In genomic region chr19:23125227-23126150, GRCm38 (mm10) we compare ENCODE assay signal across 19 mouse cellular contexts. TPM values are rescaled to one million over a fixed set of nuclear protein-coding genes. Genes with fewer than 3 reads are reported as not detected.
A peak's percentile ranks its signal among the peaks of the same experiment; 100 is the strongest.
DNase-seq lines count a peak whose midpoint lies in the region; ATAC-seq lines count a peak whose summit lies in the region.
"Had no signal": no experiment of that assay in that cellular context is flagged by ENCODE, and none has a peak within 500 bp of the region (broad histone marks: within the 10 kb centered on the region; RNA-seq: fewer than 3 reads in every experiment).

No protein-coding gene starts in this region.

- no peak overlapping the region for H3K4me2 ChIP-seq in forebrain, embryonic 13.5 days
- H3K4me2 ChIP-seq: embryonic facial prominence, embryonic 12.5 days; heart, embryonic 15.5 days; hindbrain, embryonic 14.5 days; intestine, embryonic 15.5 days; midbrain, embryonic 15.5 days had no signal

- H3K4me3 ChIP-seq in forebrain, embryonic 13.5 days = no peak overlapping the region
- H3K4me3 ChIP-seq: embryonic facial prominence, embryonic 12.5 days; heart, embryonic 15.5 days; intestine, embryonic 15.5 days; midbrain, embryonic 15.5 days had no signal

- WGBS in forebrain, embryonic 13.5 days = 80% methylated on average over 9 of the region's 9 CpGs

- H3K36me3 ChIP-seq in forebrain, embryonic 13.5 days (ENCODE audit: poor library complexity, severe bottlenecking) = no peaks in the 10 kb centered on the region
- H3K36me3 ChIP-seq: embryonic facial prominence, embryonic 12.5 days; heart, embryonic 15.5 days; intestine, embryonic 15.5 days; midbrain, embryonic 15.5 days had no signal

- no peaks in the 10 kb centered on the region for H3K4me1 ChIP-seq in forebrain, embryonic 13.5 days
- H3K4me1 ChIP-seq: embryonic facial prominence, embryonic 12.5 days; heart, embryonic 15.5 days; intestine, embryonic 15.5 days; midbrain, embryonic 15.5 days had no signal

- intact Hi-C loops in heart, postnatal 10 days (cut with DNase I) = no loop called here

- DNase-seq in embryo, embryonic 10 days (ENCODE audit: low spot score) = peak; percentile 13
- DNase-seq in embryo, embryonic 10.5 days (ENCODE audit: low spot score) = no peak
- peak; percentile 18 for DNase-seq in kidney, postnatal 10 days
- no peak for DNase-seq in kidney, adult 8-10 months
- DNase-seq in heart, postnatal 10 days = peak; percentile 48 to 59
- no peak for DNase-seq in layer of hippocampus, adult 9-10 months (ENCODE audit: low spot score)
- DNase-seq: cerebellum, adult 11-12 months; cerebellum, postnatal 36 days; layer of hippocampus, adult 9-11 months; thymus, postnatal 14 days had no signal

- ATAC-seq in monocyte, adult 5-6 weeks (replicated peaks; ENCODE audit: insufficient number of reproducible peaks, low FRiP score, low TSS enrichment, poor library complexity, severe bottlenecking) = peak; percentile 56
- no peak for ATAC-seq in forebrain, embryonic 13.5 days
- ATAC-seq: intestine, embryonic 15.5 days; midbrain, embryonic 15.5 days had no signal

- no peak overlapping the region for H3K27ac ChIP-seq in forebrain, embryonic 13.5 days
- H3K27ac ChIP-seq: embryonic facial prominence, embryonic 12.5 days; heart, embryonic 15.5 days; hindbrain, embryonic 14.5 days; intestine, embryonic 15.5 days; liver, embryonic 14.5 days; midbrain, embryonic 15.5 days had no signal

- H3K9me3 ChIP-seq in forebrain, embryonic 13.5 days (replicated peaks) = no peaks in the 10 kb centered on the region
- H3K9me3 ChIP-seq: embryonic facial prominence, embryonic 12.5 days; heart, embryonic 15.5 days; intestine, embryonic 15.5 days; midbrain, embryonic 15.5 days had no signal

- H3K27me3 ChIP-seq in forebrain, embryonic 13.5 days = no peaks in the 10 kb centered on the region; the same call in 1 of the 2 replicates
- H3K27me3 ChIP-seq: embryonic facial prominence, embryonic 12.5 days; heart, embryonic 15.5 days; intestine, embryonic 15.5 days; midbrain, embryonic 15.5 days had no signal

- H3K9ac ChIP-seq in forebrain, embryonic 13.5 days = no peak overlapping the region
- H3K9ac ChIP-seq: embryonic facial prominence, embryonic 12.5 days; heart, embryonic 15.5 days; hindbrain, embryonic 14.5 days; intestine, embryonic 15.5 days; liver, embryonic 14.5 days; midbrain, embryonic 15.5 days had no signal

RNA-seq across cellular contexts. Expression of gene Klf9, which starts 15.5 kb away (rescaled TPM):
- 100 to 1,000 TPM in 1 of 2 experiments, 10 to 100 TPM in 1; 67.7 to 119 TPM for total RNA-seq in heart, postnatal 10 days (2021)
- 24.5 to 29.0 TPM (median 24.6 TPM) in 3 replicates for total RNA-seq in monocyte, adult 5-6 weeks (2017)
- 0.97 and 1.0 TPM in 2 replicates for polyA plus RNA-seq in forebrain, embryonic 13.5 days (2015; fragmentation: Nextera tagmentation; extraction: Ambion mirVana)
- total RNA-seq: MEL had no signal

Comparison
In these comparisons a context has a peak if more than half of its experiments do, and no peak if none do; other contexts are left out.
1. DNase-seq: peak in embryo, embryonic 10 days (single experiment), kidney, postnatal 10 days (single experiment) and heart, postnatal 10 days (2 of 2); none in embryo, embryonic 10.5 days (single experiment), kidney, adult 8-10 months (0 of 2) and layer of hippocampus, adult 9-10 months (single experiment).